Mouse (Mus musculus): ENCODE results near the gene Usp53. TPM values are rescaled to one million over a fixed set of nuclear protein-coding genes. Genes with fewer than 3 reads are reported as not detected.
A peak's percentile ranks its signal among the peaks of the same experiment; 100 is the strongest.

Usp53 gene
- polyA plus RNA-seq, 1 experiment from 2014 or later = 7.5 TPM

DNA sequence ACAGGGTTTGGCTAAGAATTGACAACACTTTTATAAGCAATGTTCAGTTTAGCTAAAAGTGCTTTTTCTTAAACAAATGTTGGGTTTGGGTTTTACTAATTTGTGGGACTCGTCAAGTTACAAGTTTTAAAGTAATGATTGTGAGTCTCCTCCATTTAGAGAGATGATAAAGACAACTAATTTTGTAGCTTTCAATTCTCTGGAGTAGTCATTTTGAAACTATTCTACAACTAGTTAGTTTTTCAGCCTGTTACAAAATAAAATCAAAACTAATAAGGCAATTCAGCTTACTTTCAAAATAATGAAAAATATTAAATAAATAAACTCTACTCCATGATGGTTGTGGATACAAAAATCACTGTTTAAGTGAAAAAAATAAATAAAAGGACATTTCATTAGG, 51.8 kb downstream of the Usp53 start:
- H3K27ac ChIP-seq (replicated peaks) = no peak overlapping the region
- no peaks in the 10 kb centered on the region for H3K9me3 ChIP-seq
- no peaks in the 10 kb centered on the region for H3K27me3 ChIP-seq (replicated peaks; ENCODE audit: low read depth, poor library complexity, severe bottlenecking)
- WGBS = 91% methylated on average over 1 of the region's 1 CpGs
- H3K36me3 ChIP-seq (replicated peaks) = peaks cover 16% of the 10 kb centered on the region
- H3K4me1 ChIP-seq = no peaks in the 10 kb centered on the region
- H3K4me3 ChIP-seq = no peak overlapping the region
- DNase-seq (ENCODE audit: low spot score) = no peak

DNA sequence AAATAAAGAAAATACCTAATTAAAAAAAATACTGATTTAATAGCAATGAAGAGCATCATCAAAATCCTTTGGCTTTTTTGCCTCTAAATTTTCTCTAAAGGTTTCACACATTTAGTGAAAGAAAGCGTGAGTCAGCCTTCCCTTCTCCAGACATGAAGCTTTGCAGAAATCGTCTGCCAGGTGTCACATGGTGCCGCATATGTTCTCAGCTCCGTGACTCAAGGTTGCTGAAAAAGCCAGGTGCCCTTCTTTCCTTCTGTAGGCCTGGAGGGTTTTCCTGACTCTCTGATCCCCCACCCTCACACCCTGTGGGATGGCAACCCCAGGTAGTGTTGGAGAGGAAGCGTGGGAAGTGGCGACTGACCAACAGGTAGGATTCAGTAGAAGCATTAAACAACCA, 54.6 kb downstream of the Usp53 start:
- Histone ChIP-seq H3K27ac (replicated peaks) (no peak overlapping the region), H3K9me3 (no peaks in the 10 kb centered on the region), H3K36me3 (replicated peaks) (peaks cover 28% of the 10 kb centered on the region), H3K4me3 (no peak overlapping the region), H3K4me1 (peaks cover 14% of the 10 kb centered on the region; the same call in 1 of the 2 replicates), H3K27me3 (replicated peaks; ENCODE audit: low read depth, poor library complexity, severe bottlenecking) (no peaks in the 10 kb centered on the region)
- WGBS = 92% methylated on average over 6 of the region's 6 CpGs
- DNase-seq (ENCODE audit: low spot score) = no peak

DNA sequence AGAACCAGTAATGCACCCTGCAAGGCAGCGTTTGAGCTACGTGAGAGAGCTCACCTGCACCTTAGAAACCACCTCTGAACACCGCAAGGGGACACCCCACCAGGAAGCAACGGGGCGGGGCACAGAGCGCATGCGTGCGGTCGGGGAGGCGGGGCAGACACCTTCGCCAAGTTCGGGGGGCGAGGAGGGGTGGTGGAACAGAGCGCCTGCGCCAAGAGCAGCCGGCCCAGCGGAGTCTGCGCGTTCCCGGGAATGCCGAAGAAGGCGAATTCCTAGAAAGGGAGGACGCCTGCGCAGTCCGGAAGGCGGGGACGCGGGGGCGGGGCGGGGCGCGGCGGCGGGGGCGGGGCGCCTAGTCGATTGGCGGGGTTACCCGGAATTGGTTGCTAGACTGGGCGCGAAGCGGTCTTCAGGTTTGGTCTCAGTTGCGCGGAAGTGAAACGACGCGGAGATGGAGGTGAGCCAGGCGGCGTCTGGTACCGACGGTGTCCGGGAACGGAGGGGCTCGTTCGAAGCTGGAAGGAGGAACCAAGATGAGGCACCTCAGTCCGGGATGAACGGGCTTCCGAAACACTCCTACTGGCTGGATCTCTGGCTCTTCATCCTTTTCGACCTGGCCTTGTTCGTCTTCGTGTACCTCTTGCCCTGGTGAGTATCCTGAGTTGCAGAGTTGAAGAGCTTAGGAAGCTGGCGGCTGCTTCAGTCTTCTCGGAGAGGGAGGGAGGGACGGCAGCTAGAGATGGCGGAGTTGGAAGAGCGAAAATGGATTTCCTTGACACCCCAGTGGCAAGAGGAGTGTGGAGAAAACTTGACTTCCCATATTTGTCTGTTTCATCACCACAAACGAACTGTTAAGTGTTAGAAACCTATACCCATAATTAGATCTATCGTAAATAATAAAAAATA, 60.0 kb downstream of the Usp53 start, which contains the start of gene 1810037I17Rik:
TSS of gene 1810037I17Rik (plus strand) at position 195 of the 906 bp plus-strand sequence.
- Histone ChIP-seq H3K27ac (replicated peaks) (peak within 1 kb of the TSS; percentile 85), H3K9me3 (no peaks in the 10 kb centered on the region), H3K27me3 (replicated peaks; ENCODE audit: low read depth, poor library complexity, severe bottlenecking) (no peaks in the 10 kb centered on the region), H3K4me3 (peak within 1 kb of the TSS; percentile 64), H3K36me3 (replicated peaks) (peaks cover 17% of the 10 kb centered on the region), H3K4me1 (peaks cover 26% of the 10 kb centered on the region)
- DNase-seq (ENCODE audit: low spot score) = peak; percentile 99
- under 1% methylated on average over 68 of the region's 68 CpGs for WGBS

DNA sequence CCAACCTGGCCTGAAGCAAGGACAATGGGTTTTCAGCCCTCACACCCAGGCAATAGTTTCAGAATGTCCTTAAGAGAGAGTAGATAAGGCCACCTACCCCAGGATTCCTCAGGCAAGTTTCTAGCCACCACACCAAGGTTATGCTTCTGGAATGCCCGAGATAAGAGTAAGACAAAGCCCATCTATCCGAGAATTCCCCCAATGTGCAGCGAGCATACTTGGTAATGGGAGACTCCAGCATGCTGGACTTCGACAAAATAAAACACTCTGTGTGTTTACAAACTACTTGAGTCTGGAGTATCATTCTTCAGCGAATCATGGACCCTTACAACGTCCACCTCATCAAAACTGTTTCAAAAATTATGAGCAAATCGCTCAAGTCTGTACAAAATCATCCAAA, 61.2 kb downstream of the Usp53 start:
- peak overlapping the region; percentile 64 for H3K4me3 ChIP-seq
- WGBS = 66% methylated on average over 7 of the region's 7 CpGs
- no peaks in the 10 kb centered on the region for H3K9me3 ChIP-seq
- DNase-seq (ENCODE audit: low spot score) = no peak
- H3K27me3 ChIP-seq (replicated peaks; ENCODE audit: low read depth, poor library complexity, severe bottlenecking) = no peaks in the 10 kb centered on the region
- H3K36me3 ChIP-seq (replicated peaks) = peaks cover 17% of the 10 kb centered on the region
- H3K4me1 ChIP-seq = peaks cover 26% of the 10 kb centered on the region
- H3K27ac ChIP-seq (replicated peaks) = 0 out of 2 replicates have a peak overlapping the region, but pooled peaks have one; percentile 85

DNA sequence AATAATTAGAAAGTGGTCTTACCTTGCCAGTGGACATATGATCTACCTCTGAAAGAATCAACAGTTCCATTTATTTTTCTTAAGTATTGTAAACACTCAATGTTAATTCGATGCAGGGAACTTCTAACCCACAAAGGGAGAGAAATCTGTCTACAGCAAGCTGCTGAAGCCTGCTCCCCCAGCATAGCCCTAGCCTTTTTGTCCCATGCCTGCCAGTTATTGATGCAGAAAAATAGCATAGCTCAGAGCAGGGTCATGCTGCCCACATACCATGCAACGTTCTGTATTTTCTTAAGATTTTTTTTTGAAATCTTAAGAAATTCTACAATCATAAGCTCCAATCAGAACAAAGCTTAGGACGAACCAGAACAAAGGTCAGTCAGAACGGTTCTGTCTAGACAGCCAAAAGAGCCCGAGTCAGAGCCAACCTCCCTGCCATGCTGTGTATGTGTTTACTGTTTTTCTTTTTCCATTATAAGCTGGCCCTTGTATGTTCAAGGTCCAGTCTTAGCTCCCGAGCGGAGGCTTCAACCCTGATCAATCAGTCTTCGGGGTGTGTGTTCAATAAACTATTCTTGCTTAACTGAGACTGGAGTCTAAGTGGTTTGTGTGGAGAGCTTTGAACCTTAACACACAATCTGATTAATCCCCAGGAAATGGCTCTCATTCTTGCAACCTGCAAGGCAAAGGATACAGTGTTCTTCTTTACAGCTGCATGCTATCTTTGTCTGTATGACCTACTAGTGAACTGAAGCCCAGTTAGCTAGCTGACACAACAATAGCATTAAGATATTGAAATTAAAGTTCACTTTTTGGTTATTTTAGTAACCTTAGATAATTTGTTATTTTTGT, 62.4 kb downstream of the Usp53 start:
- H3K27me3 ChIP-seq (replicated peaks; ENCODE audit: low read depth, poor library complexity, severe bottlenecking) = no peaks in the 10 kb centered on the region
- H3K4me1 ChIP-seq = peaks cover 26% of the 10 kb centered on the region
- WGBS = 84% methylated on average over 8 of the region's 8 CpGs
- H3K9me3 ChIP-seq = no peaks in the 10 kb centered on the region
- H3K4me3 ChIP-seq = no peak overlapping the region
- H3K36me3 ChIP-seq (replicated peaks) = peaks cover 9% of the 10 kb centered on the region
- no peak overlapping the region for H3K27ac ChIP-seq (replicated peaks)
- DNase-seq (ENCODE audit: low spot score) = no peak

DNA sequence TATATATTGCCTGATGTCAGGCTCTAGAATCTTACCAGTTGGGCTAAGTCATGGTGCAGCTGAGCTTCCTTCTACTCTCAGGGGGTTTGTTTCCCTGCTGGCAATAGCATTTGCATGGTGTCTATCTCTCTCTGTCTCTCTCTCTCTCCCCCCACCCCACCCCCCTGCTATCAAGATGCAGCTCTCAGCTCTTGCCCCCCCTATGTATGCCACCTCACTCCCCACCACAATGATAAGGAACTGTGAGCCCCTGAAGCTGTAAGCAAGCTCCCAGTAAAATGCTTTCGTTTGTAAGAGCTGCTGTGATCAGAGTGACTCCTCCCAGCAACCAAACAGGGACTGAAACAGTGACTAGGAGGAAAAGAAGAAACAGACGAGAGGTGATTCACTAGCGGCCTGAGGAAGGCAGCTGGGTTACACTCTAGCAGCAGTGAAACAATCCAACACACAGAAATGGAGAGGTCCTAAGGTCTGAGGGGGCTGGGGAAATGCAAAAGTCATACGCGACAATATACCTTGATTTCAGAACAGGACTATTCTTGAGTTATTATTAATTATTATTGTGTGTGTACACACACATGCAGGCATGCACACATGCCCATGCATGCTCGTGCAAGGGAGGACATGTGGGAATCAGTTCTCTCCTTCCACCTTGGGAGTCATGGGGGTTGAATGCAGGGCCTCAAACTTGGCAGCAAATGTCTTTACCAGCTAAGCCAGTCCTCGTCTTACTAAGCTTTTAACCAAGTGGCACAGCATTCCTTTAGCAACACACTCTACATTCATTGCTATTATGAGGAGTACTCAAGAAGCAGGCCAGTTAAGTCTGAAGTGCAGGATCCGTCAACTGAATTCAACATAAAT, 63.5 kb downstream of the Usp53 start:
- peaks cover 18% of the 10 kb centered on the region for H3K4me1 ChIP-seq
- H3K27me3 ChIP-seq (replicated peaks; ENCODE audit: low read depth, poor library complexity, severe bottlenecking) = no peaks in the 10 kb centered on the region
- H3K36me3 ChIP-seq (replicated peaks) = no peaks in the 10 kb centered on the region
- no peaks in the 10 kb centered on the region for H3K9me3 ChIP-seq
- no peak overlapping the region for H3K4me3 ChIP-seq
- no peak overlapping the region for H3K27ac ChIP-seq (replicated peaks)
- 64% methylated on average over 8 of the region's 8 CpGs for WGBS
- no peak for DNase-seq (ENCODE audit: low spot score)

DNA sequence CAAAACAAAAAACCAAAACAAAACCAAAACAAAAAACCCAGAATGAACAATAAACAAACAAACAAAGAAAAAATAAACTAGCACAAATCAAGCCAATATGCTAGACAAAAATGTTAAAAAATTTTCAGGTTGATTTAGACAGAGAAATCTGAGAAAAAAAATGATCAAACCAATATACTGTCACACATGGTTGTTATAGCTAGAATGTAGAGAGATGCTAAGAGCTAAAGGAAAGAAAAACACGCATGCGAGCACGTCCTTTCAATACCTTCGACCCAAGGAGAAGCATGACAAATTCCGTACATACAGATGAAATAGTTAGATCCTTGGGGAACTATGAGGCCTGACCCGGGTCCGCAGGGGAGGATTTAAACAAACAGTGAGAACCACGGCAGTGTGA, 65.0 kb downstream of the Usp53 start, which contains the start of gene Gm10959:
TSS of gene Gm10959 (minus strand) at position 101 of the 400 bp plus-strand sequence.
- Histone ChIP-seq H3K27ac (replicated peaks) (no peak within 1 kb of the TSS), H3K4me1 (peaks cover 12% of the 10 kb centered on the region), H3K27me3 (replicated peaks; ENCODE audit: low read depth, poor library complexity, severe bottlenecking) (no peaks in the 10 kb centered on the region), H3K9me3 (no peaks in the 10 kb centered on the region), H3K4me3 (no peak within 1 kb of the TSS), H3K36me3 (replicated peaks) (no peaks in the 10 kb centered on the region)
- 78% methylated on average over 8 of the region's 8 CpGs for WGBS
- no peak for DNase-seq (ENCODE audit: low spot score)

DNA sequence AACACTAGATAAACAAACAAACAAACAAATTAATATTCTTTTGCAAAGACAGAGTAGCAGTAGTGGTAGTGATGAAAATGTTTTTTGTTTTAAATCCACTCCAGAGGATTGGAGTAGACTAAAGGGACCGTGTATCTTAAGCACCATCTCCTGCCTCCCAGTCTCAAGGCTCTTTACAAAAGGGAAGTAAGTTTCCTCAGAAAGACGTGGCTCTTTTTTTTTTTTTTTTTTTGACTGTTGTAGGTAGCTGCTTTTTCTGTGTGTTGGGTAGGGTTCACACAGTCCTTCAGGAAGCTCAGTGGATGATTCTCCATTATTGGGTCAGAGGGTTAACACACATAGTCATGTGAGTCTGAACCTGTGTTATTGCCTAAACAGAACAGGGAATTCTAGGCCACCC, 65.6 kb downstream of the Usp53 start:
- no peaks in the 10 kb centered on the region for H3K9me3 ChIP-seq
- H3K4me3 ChIP-seq = no peak overlapping the region
- peaks cover 12% of the 10 kb centered on the region for H3K4me1 ChIP-seq
- H3K27ac ChIP-seq (replicated peaks) = no peak overlapping the region
- WGBS = 65% methylated on average over 2 of the region's 2 CpGs
- H3K36me3 ChIP-seq (replicated peaks) = no peaks in the 10 kb centered on the region
- no peak for DNase-seq (ENCODE audit: low spot score)
- H3K27me3 ChIP-seq (replicated peaks; ENCODE audit: low read depth, poor library complexity, severe bottlenecking) = no peaks in the 10 kb centered on the region

DNA sequence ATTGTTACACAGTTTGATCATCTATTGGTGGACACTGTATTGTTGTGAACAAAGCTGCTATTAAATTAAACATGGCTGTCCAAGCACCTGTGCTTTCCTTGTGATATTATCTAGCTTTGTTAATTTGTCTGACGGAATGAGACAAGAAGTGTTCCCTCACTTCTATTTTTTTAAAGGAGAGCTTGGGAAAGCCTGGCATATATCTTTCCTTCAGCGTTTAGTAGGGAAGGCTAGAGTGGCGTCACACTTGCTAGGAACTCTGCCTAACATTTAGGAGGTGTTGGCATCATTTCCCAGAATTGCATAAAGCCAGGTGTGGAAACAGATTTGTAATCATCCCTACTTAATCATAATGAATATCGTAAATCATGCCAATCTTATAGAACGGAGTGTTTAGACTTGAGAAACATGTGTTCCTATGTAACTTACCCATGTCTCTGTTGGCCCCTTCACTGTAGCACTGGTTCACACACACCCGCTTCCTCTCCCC, 68.1 kb downstream of the Usp53 start:
- peaks cover 7% of the 10 kb centered on the region; the same call in 1 of the 2 replicates for H3K4me1 ChIP-seq
- no peak overlapping the region for H3K27ac ChIP-seq (replicated peaks)
- no peak overlapping the region for H3K4me3 ChIP-seq
- no peak for DNase-seq (ENCODE audit: low spot score)
- no peaks in the 10 kb centered on the region for H3K9me3 ChIP-seq
- H3K36me3 ChIP-seq (replicated peaks) = no peaks in the 10 kb centered on the region
- WGBS = 91% methylated on average over 6 of the region's 6 CpGs
- no peaks in the 10 kb centered on the region for H3K27me3 ChIP-seq (replicated peaks; ENCODE audit: low read depth, poor library complexity, severe bottlenecking)

DNA sequence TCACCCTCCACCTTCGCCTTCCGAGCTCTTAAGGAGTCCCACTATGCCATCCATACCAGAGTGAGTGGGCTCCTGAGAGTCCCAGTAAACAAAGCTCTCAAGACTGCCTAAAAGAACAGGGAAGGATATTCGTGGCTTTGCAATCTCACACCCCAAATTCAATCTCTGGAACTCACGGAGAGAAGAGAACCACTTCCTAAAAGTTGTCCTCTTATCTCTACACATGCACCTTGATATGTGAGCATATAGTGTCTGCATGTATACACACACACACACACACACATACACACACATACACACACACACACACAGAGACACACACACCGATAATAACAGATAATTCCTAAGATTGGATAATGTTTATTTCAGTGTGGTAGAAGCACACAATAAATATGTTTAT, 68.8 kb downstream of the Usp53 start:
- peaks cover under 1% of the 10 kb centered on the region; the same call in 1 of the 2 replicates for H3K4me1 ChIP-seq
- H3K36me3 ChIP-seq (replicated peaks) = no peaks in the 10 kb centered on the region
- H3K27me3 ChIP-seq (replicated peaks; ENCODE audit: low read depth, poor library complexity, severe bottlenecking) = no peaks in the 10 kb centered on the region
- no peaks in the 10 kb centered on the region for H3K9me3 ChIP-seq
- no peak overlapping the region for H3K4me3 ChIP-seq
- no peak for DNase-seq (ENCODE audit: low spot score)
- H3K27ac ChIP-seq (replicated peaks) = no peak overlapping the region
- WGBS = 88% methylated on average over 5 of the region's 5 CpGs

DNA sequence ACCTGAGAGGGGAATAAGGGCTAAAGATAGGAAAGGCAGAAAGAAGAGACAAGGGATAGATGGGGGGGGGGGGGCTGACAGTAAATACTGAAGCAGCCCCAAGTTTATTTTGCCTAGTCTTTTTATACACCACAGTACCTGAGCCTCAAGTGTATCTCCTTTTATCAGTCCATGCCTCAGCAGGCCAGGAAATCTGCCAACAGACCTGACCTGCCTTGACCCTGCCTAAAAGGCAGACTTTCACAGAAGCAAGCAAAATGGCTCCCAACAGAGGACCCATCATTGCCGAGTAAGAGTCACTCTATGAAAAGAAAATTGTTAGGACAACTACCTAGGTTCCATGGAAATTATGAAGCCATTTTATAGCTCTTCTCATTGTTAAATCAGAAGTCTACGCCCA, 76.5 kb downstream of the Usp53 start:
- Histone ChIP-seq H3K4me3 (no peak overlapping the region), H3K27ac (replicated peaks) (no peak overlapping the region), H3K4me1 (no peaks in the 10 kb centered on the region), H3K9me3 (no peaks in the 10 kb centered on the region), H3K36me3 (replicated peaks) (no peaks in the 10 kb centered on the region), H3K27me3 (replicated peaks; ENCODE audit: low read depth, poor library complexity, severe bottlenecking) (no peaks in the 10 kb centered on the region)
- WGBS = 86% methylated on average over 2 of the region's 2 CpGs
- DNase-seq (ENCODE audit: low spot score) = no peak

Data from embryonic facial prominence, embryonic 10.5 days (tissue).